Mouse (Mus musculus) liver, embryonic 14.5 days (tissue): Measurements from ENCODE around the gene Ppp2r5d.

ENCODE experiments used
- CTCF ChIP-seq: IDR thresholded peaks from 2 replicates; pipeline ENCODE4 v1.5.1; 2016; ENCODE audit warnings: antibody characterized with exemption, low read depth, control low read depth
- EP300 ChIP-seq: IDR thresholded peaks from 2 replicates; pipeline ENCODE4 v1.6.1; 2016; ENCODE audit warnings: antibody characterized with exemption, low read depth

GRCm38 (mm10) chr17:46685913-46686312 lies 19.0 kb downstream of the Ppp2r5d start:
- TF ChIP-seq EP300: no peak
- no peak for TF ChIP-seq CTCF
